In the genomic region with DNA sequence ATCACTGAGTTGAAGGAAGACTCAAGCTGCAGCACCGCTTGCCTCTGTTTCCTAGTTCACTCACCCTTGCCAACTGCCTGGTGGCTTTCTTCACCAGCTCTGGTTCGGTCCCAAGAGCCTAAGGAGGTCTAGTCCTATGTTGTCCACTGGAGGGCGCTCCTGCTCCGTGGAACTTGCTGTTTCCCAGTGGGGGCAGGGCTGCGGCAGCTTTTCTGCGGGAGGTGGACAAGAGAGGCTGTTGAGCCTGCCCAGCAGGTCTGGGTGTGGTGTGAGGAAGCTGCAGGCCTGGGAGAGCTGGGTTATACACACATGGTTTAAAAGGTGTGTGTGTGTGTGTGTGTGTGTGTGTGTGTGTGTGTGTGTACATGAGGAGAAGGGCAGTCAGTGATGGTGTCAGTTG, we compare ENCODE assay signal across 8 mouse cellular contexts. TPM values are rescaled to one million over a fixed set of nuclear protein-coding genes. Genes with fewer than 3 reads are reported as not detected.
DNase-seq lines count a peak whose midpoint lies in the region; ATAC-seq and TF ChIP-seq lines count a peak whose summit lies in the region.

No protein-coding gene starts in this region.

- DNase-seq in forebrain, embryonic 14.5 days (ENCODE audit: low spot score) = peak; percentile 62
- DNase-seq in cerebellum, adult 11-12 months = peak; percentile 50
- peak; percentile 82 to 84 for DNase-seq in frontal cortex, postnatal 36 days (ENCODE audit: low spot score in 2 of 2)
- DNase-seq in hindbrain, postnatal 0 days (ENCODE audit: low spot score) = peak; percentile 90
- peak; percentile 86 to 90 for DNase-seq in left cerebral cortex, postnatal 14 days (ENCODE audit: low spot score in 2 of 2)
- DNase-seq in midbrain, postnatal 0 days (ENCODE audit: low spot score) = peak; percentile 81
- peak; percentile 74 to 90 for DNase-seq in spleen, postnatal 4 days (ENCODE audit: low spot score in 2 of 2)

- H3K4me1 ChIP-seq in forebrain, embryonic 14.5 days (ENCODE audit: control insufficient read depth, insufficient read depth, low read length) = no peaks in the 10 kb centered on the region
- H3K4me1 ChIP-seq in forebrain, embryonic 13.5 days = no peaks in the 10 kb centered on the region
- no peaks in the 10 kb centered on the region for H3K4me1 ChIP-seq in hindbrain, postnatal 0 days (ENCODE audit: insufficient read depth, low read length)
- no peaks in the 10 kb centered on the region for H3K4me1 ChIP-seq in midbrain, postnatal 0 days (ENCODE audit: insufficient read depth, low read length)

- no peaks in the 10 kb centered on the region for H3K9me3 ChIP-seq in forebrain, embryonic 14.5 days (replicated peaks; ENCODE audit: control insufficient read depth, low read length)
- H3K9me3 ChIP-seq in forebrain, embryonic 13.5 days (replicated peaks) = no peaks in the 10 kb centered on the region
- no peaks in the 10 kb centered on the region for H3K9me3 ChIP-seq in hindbrain, postnatal 0 days (ENCODE audit: low read length)
- H3K9me3 ChIP-seq in midbrain, postnatal 0 days (ENCODE audit: low read length) = no peaks in the 10 kb centered on the region

- no peaks in the 10 kb centered on the region for H3K27me3 ChIP-seq in forebrain, embryonic 14.5 days (replicated peaks; ENCODE audit: control insufficient read depth, insufficient read depth, low read length)
- no peaks in the 10 kb centered on the region for H3K27me3 ChIP-seq in forebrain, embryonic 13.5 days
- H3K27me3 ChIP-seq in hindbrain, postnatal 0 days (ENCODE audit: insufficient read depth, low read length) = no peaks in the 10 kb centered on the region
- H3K27me3 ChIP-seq in midbrain, postnatal 0 days (ENCODE audit: insufficient read depth, low read length) = no peaks in the 10 kb centered on the region

- intact Hi-C loops in left cerebral cortex, postnatal 14 days (cut with DNase I) = loop anchor here (2.0 to 5.0 kb wide), 3 partner anchors 195 to 658 kb away; no protein-coding TSS in a partner anchor

- no peaks in the 10 kb centered on the region for H3K36me3 ChIP-seq in forebrain, embryonic 14.5 days (ENCODE audit: control insufficient read depth, insufficient read depth, low read length)
- no peaks in the 10 kb centered on the region for H3K36me3 ChIP-seq in forebrain, embryonic 13.5 days (ENCODE audit: poor library complexity, severe bottlenecking)
- H3K36me3 ChIP-seq in hindbrain, postnatal 0 days (ENCODE audit: insufficient read depth, low read length) = no peaks in the 10 kb centered on the region
- no peaks in the 10 kb centered on the region for H3K36me3 ChIP-seq in midbrain, postnatal 0 days (ENCODE audit: insufficient read depth, low read length)

- no peak for ATAC-seq in forebrain, embryonic 14.5 days
- ATAC-seq in forebrain, embryonic 13.5 days = no peak
- peak; percentile 64 for ATAC-seq in hindbrain, postnatal 0 days
- peak; percentile 47; the same call in 1 of the 2 replicates for ATAC-seq in midbrain, postnatal 0 days (ENCODE audit: low FRiP score)

- no peak overlapping the region for H3K27ac ChIP-seq in forebrain, embryonic 14.5 days (ENCODE audit: low read depth, low read length)
- no peak overlapping the region for H3K27ac ChIP-seq in forebrain, embryonic 13.5 days
- no peak overlapping the region for H3K27ac ChIP-seq in hindbrain, postnatal 0 days
- no peak overlapping the region for H3K27ac ChIP-seq in midbrain, postnatal 0 days (ENCODE audit: low read depth, low read length)

- no peak overlapping the region for H3K4me2 ChIP-seq in forebrain, embryonic 14.5 days (ENCODE audit: low read length)
- H3K4me2 ChIP-seq in forebrain, embryonic 13.5 days = no peak overlapping the region
- H3K4me2 ChIP-seq in hindbrain, postnatal 0 days (ENCODE audit: low read depth, low read length) = no peak overlapping the region
- H3K4me2 ChIP-seq in midbrain, postnatal 0 days (ENCODE audit: low read depth, low read length, poor library complexity, severe bottlenecking) = no peak overlapping the region

- H3K4me3 ChIP-seq in forebrain, embryonic 14.5 days (ENCODE audit: low read depth, low read length) = no peak overlapping the region
- no peak overlapping the region for H3K4me3 ChIP-seq in forebrain, embryonic 13.5 days
- no peak overlapping the region for H3K4me3 ChIP-seq in hindbrain, postnatal 0 days (ENCODE audit: low read length)
- H3K4me3 ChIP-seq in midbrain, postnatal 0 days (ENCODE audit: low read depth, low read length) = no peak overlapping the region

- TF ChIP-seq CTCF in hindbrain, postnatal 0 days (IDR thresholded peaks at IDR 0.05; ENCODE audit: low read depth) = peak; percentile 99
- peak; percentile 94 for TF ChIP-seq CTCF in midbrain, postnatal 0 days (IDR thresholded peaks at IDR 0.05)

- WGBS in forebrain, embryonic 14.5 days = 5% methylated on average over 6 of the region's 6 CpGs
- WGBS in forebrain, embryonic 13.5 days = 5% methylated on average over 6 of the region's 6 CpGs
- WGBS in hindbrain, postnatal 0 days = 1% methylated on average over 6 of the region's 6 CpGs
- WGBS in midbrain, postnatal 0 days = 6% methylated on average over 6 of the region's 6 CpGs

- H3K9ac ChIP-seq in forebrain, embryonic 14.5 days (ENCODE audit: low read length) = no peak overlapping the region
- H3K9ac ChIP-seq in forebrain, embryonic 13.5 days = no peak overlapping the region
- H3K9ac ChIP-seq in hindbrain, postnatal 0 days (replicated peaks; ENCODE audit: low read length) = no peak overlapping the region
- no peak overlapping the region for H3K9ac ChIP-seq in midbrain, postnatal 0 days (replicated peaks; ENCODE audit: low read length, poor library complexity, severe bottlenecking)

RNA-seq across cellular contexts. Expression of a gene that starts 34.3 kb away (rescaled TPM):
- polyA plus RNA-seq in forebrain, embryonic 14.5 days (2014; fragmentation: Nextera tagmentation; extraction: Ambion mirVana) = 0.25 TPM in 2 replicates
- polyA plus RNA-seq in forebrain, embryonic 13.5 days (2015; fragmentation: Nextera tagmentation; extraction: Ambion mirVana) = 0.23 and 0.25 TPM in 2 replicates
- not detected in 2 replicates for total RNA-seq in hindbrain, postnatal 0 days (2014; rRNA removed)
- polyA plus RNA-seq in hindbrain, postnatal 0 days (2015; fragmentation: Nextera tagmentation; extraction: Ambion mirVana) = 0.15 and 0.30 TPM in 2 replicates
- total RNA-seq in left cerebral cortex, postnatal 14 days (2021) = under 1 TPM; 0.24 to 0.49 TPM
- not detected in 2 replicates for total RNA-seq in midbrain, postnatal 0 days (2014; rRNA removed)
- polyA plus RNA-seq in midbrain, postnatal 0 days (2015; fragmentation: Nextera tagmentation; extraction: Ambion mirVana) = 0.22 and 0.33 TPM in 2 replicates

RNA-seq across cellular contexts. Expression of a gene that starts 42.7 kb away (rescaled TPM):
- not detected in 2 replicates for polyA plus RNA-seq in forebrain, embryonic 14.5 days (2014; fragmentation: Nextera tagmentation; extraction: Ambion mirVana)
- polyA plus RNA-seq in forebrain, embryonic 13.5 days (2015; fragmentation: Nextera tagmentation; extraction: Ambion mirVana) = 0.05 TPM in 2 replicates
- total RNA-seq in hindbrain, postnatal 0 days (2014; rRNA removed) = 0.43 and 1.2 TPM in 2 replicates
- polyA plus RNA-seq in hindbrain, postnatal 0 days (2015; fragmentation: Nextera tagmentation; extraction: Ambion mirVana) = 0.30 and 0.33 TPM in 2 replicates
- total RNA-seq in left cerebral cortex, postnatal 14 days (2021) = 1 to 10 TPM; 1.6 to 1.9 TPM
- 0.09 and 1.0 TPM in 2 replicates for total RNA-seq in midbrain, postnatal 0 days (2014; rRNA removed)
- 0.16 and 0.33 TPM in 2 replicates for polyA plus RNA-seq in midbrain, postnatal 0 days (2015; fragmentation: Nextera tagmentation; extraction: Ambion mirVana)

RNA-seq across cellular contexts. Expression of a gene that starts 43.2 kb away (rescaled TPM):
- 82.3 and 83.1 TPM in 2 replicates for polyA plus RNA-seq in forebrain, embryonic 14.5 days (2014; fragmentation: Nextera tagmentation; extraction: Ambion mirVana)
- polyA plus RNA-seq in forebrain, embryonic 13.5 days (2015; fragmentation: Nextera tagmentation; extraction: Ambion mirVana) = 81.6 and 85.1 TPM in 2 replicates
- total RNA-seq in hindbrain, postnatal 0 days (2014; rRNA removed) = 44.1 and 52.3 TPM in 2 replicates
- polyA plus RNA-seq in hindbrain, postnatal 0 days (2015; fragmentation: Nextera tagmentation; extraction: Ambion mirVana) = 69.1 and 75.3 TPM in 2 replicates
- 10 to 100 TPM; 38.5 to 43.2 TPM for total RNA-seq in left cerebral cortex, postnatal 14 days (2021)
- total RNA-seq in midbrain, postnatal 0 days (2014; rRNA removed) = 33.5 and 61.1 TPM in 2 replicates
- 74.2 and 75.6 TPM in 2 replicates for polyA plus RNA-seq in midbrain, postnatal 0 days (2015; fragmentation: Nextera tagmentation; extraction: Ambion mirVana)

Comparison
In these comparisons a context has a peak if more than half of its experiments do, and no peak if none do; other contexts are left out.
1. ATAC-seq: peak in hindbrain, postnatal 0 days (single experiment) and midbrain, postnatal 0 days (single experiment); none in forebrain, embryonic 14.5 days (single experiment) and forebrain, embryonic 13.5 days (single experiment).
2. Peak in every context shown above with its lines, with median percentiles within 50 percentile points of each other: DNase-seq.